Mouse (Mus musculus) small intestine, adult 2 months (tissue): Measurements from ENCODE around the gene Mkrn1.

Source experiments
- CTCF ChIP-seq: fragments of 200-500 bp; IDR thresholded peaks from 2 replicates; pipeline ENCODE4 v1.5.1; 2012; ENCODE audit warnings: low read depth, mild to moderate bottlenecking, control low read depth, inconsistent platforms, low read length, moderate library complexity, mixed read lengths; ENCODE audit not compliant: insufficient replicate concordance, insufficient read length; ENCODE audit errors: extremely low read depth
- POLR2A ChIP-seq: fragments of 200-500 bp; IDR thresholded peaks from 2 replicates; pipeline ENCODE4 v1.6.1; 2012; ENCODE audit warnings: low read depth, mild to moderate bottlenecking, control low read depth, inconsistent platforms, low read length, moderate library complexity

DNA sequence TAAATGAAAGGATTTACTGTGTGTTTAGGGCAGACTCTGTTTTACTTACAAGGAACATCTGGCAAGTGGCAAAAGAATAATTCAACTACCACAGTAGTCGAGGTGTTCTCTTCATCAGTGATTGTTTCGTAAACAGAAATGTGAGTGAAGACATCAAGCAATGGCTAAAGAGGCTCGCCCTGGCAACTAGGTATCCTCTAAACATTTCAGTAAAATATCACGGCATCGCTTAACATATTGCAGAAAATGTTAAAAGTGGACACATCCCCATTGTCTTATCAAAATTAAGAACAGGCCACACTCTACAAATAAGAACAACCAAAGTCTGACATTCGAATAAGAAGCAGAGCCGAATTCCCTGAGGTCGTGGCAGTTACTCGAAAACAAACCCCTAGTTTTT is 43.5 kb downstream of the Mkrn1 start:
- no peak for TF ChIP-seq POLR2A
- no peak for TF ChIP-seq CTCF
